Mouse (Mus musculus): ENCODE data around the gene Enkd1. TPM values are rescaled to one million over a fixed set of nuclear protein-coding genes. Genes with fewer than 3 reads are reported as not detected.

The Enkd1 gene
- total RNA-seq, 2 experiments from 2014 or later: 1.6 to 1.7 TPM

DNA sequence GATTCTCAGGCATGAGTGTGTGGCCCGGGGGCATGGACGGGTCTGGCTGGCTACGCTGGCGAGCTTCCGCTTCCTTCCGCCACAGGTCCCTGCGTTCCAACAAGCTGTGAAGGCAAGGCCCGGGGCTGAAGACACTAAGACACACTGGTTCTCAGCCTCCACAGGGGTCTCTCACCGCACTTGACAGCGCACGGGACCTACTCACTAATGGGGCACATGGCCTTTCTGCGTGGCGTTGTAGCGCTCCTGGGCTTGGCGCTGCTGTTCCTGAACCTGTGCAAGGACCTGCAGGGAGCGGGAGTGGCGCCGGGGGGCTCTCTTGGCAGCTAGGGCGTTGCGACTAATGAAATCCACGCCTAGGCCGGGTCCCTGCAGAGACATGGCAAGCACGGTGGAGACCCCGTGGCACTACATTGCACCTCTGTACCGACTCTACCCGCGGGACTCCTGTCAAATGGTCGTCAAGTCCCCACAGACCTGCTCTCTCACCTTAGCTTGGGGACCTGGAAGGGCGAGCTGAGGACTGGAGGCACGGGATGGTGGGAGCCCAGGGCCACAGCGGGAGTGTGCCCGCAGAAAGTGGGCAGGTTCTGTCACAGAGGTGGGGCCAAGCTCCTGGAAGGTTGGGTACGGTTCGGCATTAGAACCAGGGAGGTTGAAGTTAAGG lies 3.7 kb downstream of the Enkd1 start:
- intact Hi-C loops (cut with DNase I; ENCODE audit: low total_unique reads): no loop called here
- DNase-seq: no peak

DNA sequence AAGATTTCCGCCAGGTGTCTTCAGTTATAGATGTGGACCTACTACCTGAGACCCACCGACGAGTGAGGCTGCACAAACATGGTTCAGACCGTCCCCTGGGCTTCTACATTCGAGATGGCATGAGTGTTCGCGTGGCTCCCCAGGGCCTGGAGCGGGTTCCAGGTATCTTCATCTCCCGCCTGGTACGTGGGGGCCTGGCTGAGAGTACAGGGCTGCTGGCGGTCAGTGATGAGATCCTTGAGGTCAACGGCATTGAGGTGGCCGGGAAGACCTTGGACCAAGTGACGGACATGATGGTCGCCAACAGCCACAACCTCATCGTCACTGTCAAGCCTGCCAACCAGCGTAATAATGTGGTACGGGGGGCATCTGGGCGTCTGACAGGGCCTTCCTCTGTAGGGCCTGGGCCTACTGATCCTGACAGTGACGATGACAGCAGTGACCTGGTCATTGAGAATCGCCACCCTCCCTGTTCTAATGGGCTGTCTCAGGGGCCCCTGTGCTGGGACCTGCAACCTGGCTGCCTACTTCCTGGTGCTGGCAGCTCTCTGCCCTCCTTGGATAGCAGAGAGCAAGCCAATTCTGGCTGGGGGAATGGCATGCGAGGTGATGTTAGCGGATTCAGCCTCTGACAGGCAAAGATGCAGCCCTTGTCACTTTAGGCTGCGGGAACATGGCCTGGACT lies 5.1 kb downstream of the Enkd1 start:
- intact Hi-C loops (cut with DNase I; ENCODE audit: low total_unique reads): no loop called here
- no peak for DNase-seq

DNA sequence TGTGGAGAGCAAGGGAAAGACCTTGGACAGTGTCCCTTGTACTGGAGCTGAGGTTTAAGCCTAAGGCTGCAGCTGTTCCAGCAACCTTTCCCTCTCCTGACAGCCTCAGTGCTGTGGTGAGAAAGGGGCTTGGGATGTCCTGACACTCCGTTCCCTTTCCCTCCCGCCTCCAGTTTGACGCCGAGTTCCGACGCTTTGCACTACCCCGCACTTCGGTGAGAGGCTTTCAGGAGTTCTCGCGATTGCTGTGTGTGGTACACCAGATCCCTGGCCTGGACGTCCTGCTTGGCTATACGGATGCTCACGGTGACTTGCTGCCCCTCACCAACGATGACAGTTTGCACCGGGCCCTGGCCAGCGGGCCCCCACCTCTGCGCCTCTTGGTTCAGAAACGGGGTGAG lies 6.0 kb downstream of the Enkd1 start:
- no peak for DNase-seq
- intact Hi-C loops (cut with DNase I; ENCODE audit: low total_unique reads): no loop called here

GRCm38 (mm10) chr8:105700966-105701824 lies 6.8 kb downstream of the Enkd1 start, which contains the start of the genes Acd and Pard6a:
Acd (minus strand) TSS chr8:105701102.
Pard6a (plus strand) TSS chr8:105701148.
- DNase-seq: peak; percentile 95
- intact Hi-C loops (cut with DNase I; ENCODE audit: low total_unique reads): no loop called here

- peak; percentile 37 for DNase-seq
- intact Hi-C loops (cut with DNase I; ENCODE audit: low total_unique reads): no loop called here
Observed at GRCm38 (mm10) chr8:105700566-105700965, 7.4 kb downstream of the Enkd1 start.

GRCm38 (mm10) chr8:105699488-105700215 lies 8.4 kb downstream of the Enkd1 start:
- intact Hi-C loops (cut with DNase I; ENCODE audit: low total_unique reads): no loop called here

DNA sequence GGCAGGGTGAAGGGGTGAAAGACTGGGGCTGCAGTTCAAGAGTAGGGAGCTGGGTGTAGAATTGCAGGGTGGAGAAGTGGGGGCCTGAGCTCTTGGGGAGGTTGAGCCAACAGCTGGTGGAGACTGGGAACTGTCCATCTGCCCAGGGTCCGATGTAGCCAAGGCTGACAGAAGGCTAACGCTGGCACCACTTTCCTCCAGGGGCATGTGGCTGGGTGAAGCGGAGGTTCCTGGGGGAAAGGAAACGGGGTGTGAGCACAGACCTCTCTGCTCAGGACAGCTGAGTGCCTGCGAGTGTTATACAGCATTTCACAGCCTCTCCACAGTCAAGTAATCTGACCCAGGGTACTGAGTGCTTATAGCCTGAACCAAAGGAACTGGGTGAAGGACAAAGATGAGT lies 9.3 kb downstream of the Enkd1 start:
- intact Hi-C loops (cut with DNase I; ENCODE audit: low total_unique reads): no loop called here
- no peak for DNase-seq

More at GRCm38 (mm10) chr8:105699488-105700215, 8.4 kb downstream of the Enkd1 start:
- DNase-seq: no peak

- intact Hi-C loops (cut with DNase I; ENCODE audit: low total_unique reads): no loop called here
Observed at GRCm38 (mm10) chr8:105697196-105697780, 10.7 kb downstream of the Enkd1 start.

DNA sequence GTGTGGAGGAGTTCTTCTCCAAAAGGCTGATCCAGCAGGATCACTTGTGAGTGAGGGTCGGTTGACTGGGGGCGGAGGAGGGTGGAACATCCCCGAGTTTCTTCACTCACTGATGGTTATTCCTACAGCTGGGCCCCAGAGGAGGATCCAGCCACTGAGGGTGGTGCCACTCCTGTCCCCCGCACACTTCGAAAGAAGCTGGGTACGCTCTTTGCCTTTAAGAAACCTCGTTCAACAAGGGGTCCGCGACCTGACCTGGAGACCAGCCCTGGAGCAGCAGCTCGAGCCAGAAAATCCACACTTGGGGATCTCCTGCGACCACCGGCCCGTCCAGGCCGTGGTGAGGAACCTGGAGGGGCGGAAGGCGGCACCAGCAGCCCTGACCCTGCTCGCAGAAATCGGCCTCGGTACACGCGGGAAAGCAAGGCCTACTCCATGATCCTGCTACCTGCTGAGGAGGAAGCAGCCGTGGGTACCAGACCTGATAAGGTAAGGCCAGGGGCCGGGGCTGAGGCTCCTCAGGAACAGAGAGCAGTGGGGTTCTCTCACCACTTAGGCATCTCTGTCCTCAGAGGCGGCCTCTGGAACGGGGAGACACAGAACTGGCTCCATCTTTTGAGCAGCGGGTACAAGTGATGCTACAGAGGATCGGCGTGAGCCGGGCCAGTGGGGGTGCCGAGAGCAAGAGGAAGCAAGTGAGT lies 12.8 kb downstream of the Enkd1 start:
- DNase-seq: no peak
- intact Hi-C loops (cut with DNase I; ENCODE audit: low total_unique reads): no loop called here

More at GRCm38 (mm10) chr8:105697196-105697780, 10.7 kb downstream of the Enkd1 start:
- no peak for DNase-seq

DNA sequence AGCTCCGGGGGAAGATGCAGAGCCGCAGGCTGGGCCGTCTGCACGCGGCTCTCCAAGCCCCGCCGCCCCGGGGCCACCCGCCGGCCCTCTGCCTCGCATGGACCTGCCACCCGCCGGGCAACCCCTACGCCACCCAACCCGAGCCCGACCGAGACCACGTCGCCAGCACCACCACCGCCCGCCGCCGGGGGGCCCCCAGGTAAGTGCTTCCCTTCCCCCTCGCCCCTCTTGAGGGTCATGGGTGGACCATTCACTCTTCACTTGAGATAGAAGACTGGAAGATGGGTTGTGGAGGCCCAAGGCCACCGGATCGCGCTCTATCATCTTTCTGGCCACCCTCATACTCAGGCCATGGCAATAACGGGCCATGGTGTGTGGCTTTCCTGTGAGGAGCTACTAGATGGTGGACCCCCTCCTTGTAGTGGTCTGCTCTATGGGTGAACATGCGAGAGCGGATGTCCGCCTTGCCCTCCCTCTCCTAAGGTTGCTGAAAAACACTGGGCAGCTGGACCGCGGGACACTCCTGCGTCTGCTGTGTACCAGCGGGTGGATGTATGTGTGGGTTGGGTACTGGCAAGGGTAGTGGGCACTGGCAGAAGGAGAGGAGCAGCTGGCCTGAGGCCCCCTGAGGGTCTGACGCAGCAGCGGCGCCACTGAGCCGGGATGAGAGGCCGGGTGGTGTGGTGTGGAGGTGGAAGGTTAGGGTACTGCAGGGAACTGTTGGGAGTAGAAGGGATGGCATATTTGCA lies 13.8 kb downstream of the Enkd1 start:
- intact Hi-C loops (cut with DNase I; ENCODE audit: low total_unique reads): no loop called here
- DNase-seq: no peak

- intact Hi-C loops (cut with DNase I; ENCODE audit: low total_unique reads): no loop called here
- peak; percentile 63 for DNase-seq
Observed at GRCm38 (mm10) chr8:105693648-105694047, 14.4 kb downstream of the Enkd1 start.

DNA sequence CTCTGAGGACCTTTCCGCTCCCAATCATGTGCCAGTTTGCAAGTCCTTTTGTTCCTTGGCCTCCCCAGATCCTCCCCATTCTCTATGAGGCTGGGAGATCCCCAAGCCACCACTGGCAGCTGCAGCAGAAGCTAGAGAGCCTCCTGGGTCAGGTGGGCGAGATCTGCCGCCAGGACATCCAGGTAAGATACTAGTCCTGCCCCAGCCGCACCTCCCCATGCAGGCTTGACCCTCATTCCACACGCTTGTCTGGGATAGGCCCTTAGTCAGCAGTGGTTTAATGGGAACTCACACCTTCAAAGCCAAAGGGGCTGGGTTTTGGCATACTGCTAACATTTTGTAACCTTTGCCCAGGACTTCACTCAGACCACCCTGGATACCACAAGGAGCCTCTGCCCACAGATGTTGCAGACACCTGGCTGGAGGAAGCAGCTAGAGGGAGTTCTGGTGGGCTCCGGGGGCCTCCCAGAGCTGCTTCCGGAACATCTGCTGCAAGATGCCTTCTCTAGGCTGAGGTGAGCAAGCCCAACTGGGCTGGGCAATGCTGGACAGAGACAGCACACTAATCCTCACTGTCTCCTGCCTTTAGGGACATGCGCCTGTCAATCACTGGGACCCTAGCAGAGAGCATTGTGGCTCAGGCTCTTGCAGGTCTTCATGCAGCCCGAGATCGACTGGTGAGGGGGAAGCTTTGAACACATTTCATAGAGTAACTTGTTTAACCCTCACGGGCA lies 15.4 kb downstream of the Enkd1 start:
- intact Hi-C loops (cut with DNase I; ENCODE audit: low total_unique reads): no loop called here
- DNase-seq: no peak

- intact Hi-C loops (cut with DNase I; ENCODE audit: low total_unique reads): no loop called here
- no peak for DNase-seq
Observed at GRCm38 (mm10) chr8:105690978-105691377, 17.0 kb downstream of the Enkd1 start.

DNA sequence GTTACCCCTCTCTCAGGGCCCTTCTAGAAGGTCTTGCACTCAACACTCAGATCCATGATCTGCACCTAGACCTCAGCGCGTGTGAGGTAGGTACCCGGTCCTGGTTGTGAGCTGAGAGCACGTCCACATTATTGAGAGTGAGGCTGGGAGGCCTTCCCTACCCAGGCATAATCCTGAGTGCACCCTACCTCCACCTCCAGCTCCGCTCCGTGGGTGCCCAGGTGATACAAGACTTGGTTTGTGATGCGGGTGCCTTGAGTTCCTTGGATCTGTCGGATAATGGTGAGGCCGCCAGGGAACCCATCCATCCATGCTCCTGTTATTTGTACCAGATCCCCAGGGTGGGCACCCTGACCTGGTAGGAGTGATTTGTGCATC lies 18.0 kb downstream of the Enkd1 start:
- no peak for DNase-seq
- intact Hi-C loops (cut with DNase I; ENCODE audit: low total_unique reads): no loop called here

DNA sequence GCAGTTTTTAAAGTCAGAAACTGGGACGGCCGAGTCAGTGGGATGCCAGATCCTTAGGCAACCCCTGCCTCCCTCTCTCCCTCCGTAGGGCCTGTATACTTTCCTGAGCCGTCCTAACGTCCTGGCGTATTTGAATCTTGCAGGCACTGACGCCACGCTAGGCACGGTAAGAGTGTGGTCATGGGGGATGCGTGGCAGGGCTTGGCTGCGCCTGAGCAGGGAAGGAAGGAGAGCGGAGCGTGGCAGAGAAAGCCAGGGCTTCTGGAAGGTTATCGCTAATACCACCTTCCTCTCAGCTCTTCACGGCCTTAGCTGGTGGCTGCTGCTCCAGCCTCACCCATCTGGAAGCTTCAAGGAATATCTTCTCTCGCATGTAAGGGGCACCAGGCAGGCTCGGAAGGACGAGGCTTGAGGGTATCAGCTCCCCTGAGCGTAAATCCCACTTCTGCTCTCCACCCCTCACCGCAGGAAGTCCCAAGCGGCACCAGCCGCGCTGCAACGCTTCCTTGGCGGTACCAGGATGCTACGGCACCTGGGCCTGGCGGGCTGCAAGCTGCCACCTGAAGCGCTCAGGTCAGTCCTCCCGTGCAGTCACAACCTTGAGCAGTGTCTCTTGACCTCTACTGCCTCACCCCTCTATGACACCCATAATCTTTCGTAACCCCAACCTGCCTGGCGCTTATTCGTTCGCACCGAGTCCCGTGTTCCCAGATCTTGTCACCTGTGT lies 18.6 kb downstream of the Enkd1 start:
- intact Hi-C loops (cut with DNase I; ENCODE audit: low total_unique reads): no loop called here
- DNase-seq: no peak

DNA sequence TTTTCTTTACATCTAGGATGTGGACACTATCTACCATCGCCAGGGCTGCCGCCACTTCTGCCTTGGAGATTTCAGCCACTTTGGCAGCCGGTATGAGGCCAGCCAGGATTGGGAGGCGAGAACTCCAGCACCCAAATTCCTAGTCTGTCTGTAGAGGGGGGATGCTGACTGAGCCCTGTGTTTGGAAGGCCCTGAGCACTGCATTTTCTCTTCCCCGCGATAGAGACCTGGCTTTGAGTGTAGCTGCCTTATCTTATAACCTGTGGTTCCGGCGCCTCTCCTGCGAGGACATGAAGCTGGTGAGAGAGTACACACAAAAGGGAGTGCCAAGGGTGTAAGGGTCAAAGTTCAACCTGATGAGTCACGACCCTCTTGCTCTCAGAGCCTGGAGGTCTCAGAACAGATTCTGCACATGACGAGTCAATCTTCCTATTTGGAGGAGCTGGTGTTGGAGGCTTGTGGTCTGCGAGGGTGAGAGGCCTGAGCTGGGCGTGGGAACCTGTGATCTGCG lies 19.7 kb downstream of the Enkd1 start:
- no peak for DNase-seq
- intact Hi-C loops (cut with DNase I; ENCODE audit: low total_unique reads): no loop called here

GRCm38 (mm10) chr8:105687512-105687911 lies 20.5 kb downstream of the Enkd1 start:
- intact Hi-C loops (cut with DNase I; ENCODE audit: low total_unique reads): no loop called here
- DNase-seq: no peak

All from gastrocnemius, postnatal 14 days (tissue).